Mouse (Mus musculus): Measurements from ENCODE around the gene Cpe. TPM values are rescaled to one million over a fixed set of nuclear protein-coding genes. Genes with fewer than 3 reads are reported as not detected.

Gene Cpe
- not detected in 2 replicates for total RNA-seq (2015)
- 0.33 TPM in 1 of 2 replicates, not detected in the other for total RNA-seq (2017)

DNA sequence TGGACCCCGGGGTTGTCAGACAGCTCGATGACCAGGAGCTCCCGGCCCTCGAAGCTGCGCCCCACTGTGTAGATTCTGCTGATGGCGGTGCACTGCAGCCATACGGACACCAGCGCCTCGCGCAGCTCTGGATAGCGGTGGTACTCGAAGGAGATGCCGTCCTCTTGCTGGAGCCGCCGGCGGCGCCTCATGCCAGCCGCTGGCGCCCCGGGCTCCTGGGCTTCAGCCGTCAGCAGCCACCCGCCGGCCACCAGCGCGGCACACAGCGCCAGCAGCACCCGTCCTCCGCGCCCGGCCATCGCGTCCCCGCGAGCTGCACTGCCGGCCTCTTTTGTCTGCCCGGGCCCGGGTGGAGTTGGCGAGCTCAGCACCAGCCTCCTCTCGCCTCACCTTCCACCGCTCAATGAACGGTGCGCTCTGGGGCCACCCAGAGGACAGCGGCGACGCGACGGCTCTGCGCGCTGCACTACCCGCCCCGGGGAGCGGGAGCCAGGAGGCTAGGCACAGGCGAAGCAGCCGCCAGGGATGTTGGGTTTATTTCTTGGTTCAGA lies at the start of gene Cpe:
TSS of gene Cpe (minus strand) at position 404 of the 551 bp plus-strand sequence.
- peak; percentile 43; the same call in 1 of the 2 replicates for ATAC-seq (ENCODE audit: poor library complexity, severe bottlenecking)

DNA sequence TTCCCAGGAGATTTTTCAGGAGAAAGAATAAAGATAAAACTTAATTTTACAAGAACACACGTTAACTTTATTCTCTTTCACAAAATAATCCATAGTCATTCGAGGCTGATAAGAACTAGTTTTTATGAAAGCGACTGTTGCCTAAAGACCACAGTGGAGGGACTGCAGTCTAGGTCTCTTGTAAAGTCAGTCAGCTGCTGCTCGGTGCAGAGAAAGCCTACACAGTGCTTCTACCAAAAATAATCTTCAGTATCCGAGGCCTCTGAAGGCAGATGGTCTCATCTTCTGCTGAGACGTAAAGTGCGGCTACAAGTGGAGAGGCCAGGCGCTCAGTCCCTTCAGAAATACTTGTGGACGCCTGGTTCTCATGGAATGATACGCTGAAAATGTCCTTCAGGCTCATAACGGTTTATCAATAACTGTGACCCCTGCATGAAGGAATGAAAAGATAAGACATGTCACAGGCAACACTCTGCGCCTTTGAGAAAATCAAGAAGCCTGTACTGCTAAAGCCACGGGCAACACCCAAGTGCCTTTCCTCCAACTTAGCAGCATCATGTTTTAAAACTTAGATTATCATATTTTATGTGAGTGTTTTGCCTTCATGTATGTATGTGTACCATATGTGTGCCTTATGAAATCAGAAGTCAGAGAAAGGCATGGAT lies 47.8 kb upstream of the Cpe start:
- no peak for ATAC-seq (ENCODE audit: poor library complexity, severe bottlenecking)

DNA sequence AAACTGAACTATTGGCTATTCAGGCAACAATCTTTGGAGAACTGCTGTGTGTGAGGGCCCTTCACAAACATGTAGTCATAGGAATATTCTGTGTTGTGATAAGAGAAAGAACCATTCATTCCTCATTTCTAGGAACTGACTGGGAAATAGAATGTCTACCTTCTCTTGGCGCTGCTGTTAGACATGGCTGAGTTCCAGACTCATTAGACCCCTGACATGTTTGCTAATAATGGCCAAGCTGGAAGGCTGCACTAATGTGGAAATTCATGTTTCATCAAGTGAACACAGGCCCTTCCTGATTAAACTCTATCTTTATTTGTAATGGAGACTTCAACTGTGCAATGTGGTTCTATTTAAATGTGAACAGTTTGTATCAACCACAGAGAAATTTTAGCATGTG lies 46.1 kb upstream of the Cpe start:
- ATAC-seq (ENCODE audit: poor library complexity, severe bottlenecking), result no peak

DNA sequence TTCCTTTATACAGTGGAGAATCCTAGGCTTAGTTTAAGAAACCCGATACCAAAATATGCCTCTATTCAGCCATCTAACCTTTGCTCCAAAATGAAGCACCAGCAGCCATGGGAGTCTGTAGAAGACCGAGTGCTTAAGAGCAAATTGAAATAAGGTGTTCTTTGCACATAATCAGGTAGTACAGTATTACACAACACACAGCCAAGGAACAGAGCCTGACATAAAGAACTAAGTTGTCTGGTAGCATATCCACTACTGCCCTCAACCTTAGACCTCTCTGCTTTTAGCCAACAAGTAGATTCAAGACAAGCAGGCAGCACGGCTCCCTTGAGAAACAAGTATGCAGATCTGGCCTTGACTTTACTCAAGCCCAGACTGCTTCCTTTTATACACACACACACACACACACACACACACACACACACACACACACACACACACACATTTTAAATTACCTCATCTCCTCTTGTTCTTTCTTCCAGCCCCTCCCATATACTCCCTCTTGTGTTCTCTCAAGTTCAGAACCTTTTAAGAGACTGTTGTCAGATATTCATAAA lies 44.0 kb upstream of the Cpe start:
- no peak for ATAC-seq (ENCODE audit: poor library complexity, severe bottlenecking)

DNA sequence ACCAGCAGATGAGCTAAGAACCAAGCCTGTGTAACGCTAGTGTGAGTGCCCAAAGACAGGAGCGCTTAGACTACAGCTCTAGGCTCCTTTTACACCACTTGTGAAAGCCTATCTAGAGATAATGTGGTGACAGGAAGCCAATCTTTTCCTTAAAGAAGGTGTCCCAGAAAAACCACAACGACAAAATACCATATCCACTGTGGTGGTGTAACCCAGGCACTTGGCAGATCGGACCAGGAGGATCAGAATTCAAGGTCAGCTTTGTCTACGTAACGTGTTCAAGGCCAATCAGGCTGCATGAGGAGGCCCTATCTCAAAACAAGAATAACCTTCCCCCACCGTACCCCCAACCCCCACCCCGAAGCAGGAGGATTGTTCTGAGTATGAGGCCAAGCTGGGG lies 42.3 kb upstream of the Cpe start:
- ATAC-seq (ENCODE audit: poor library complexity, severe bottlenecking), result no peak

DNA sequence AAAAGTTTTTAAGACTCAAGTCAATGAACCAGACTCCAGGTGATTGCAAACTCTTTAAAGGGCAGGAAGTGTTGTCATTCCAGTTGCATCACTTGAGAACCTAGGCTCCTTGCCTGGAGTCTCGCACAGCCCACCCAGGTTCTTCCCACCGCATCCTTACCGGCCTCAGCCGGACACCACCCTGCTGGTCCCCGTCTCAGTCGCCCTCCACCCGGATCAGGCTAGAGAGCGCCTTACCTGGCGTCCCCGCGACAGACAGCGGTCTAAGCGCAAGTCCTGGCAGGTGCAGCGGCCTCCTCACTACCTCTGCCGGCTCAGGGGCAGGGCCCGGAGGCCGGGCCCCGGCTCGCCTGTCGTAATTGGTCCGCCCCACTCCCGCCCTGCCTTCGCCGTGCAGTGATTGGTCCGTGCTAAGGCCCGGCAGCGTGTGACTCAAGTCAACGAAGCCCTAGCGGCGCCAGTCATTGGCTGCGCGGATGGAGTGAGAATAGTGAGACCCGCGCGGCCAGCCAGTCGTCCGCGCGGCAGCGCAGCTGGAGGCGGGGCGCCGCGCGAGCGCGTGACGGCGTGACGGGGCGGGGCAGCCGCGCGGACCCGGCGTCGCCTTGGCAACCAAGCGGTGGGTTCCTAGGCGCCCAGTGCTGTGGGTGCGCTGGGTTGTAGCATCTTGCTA lies 40.6 kb upstream of the Cpe start, which contains the start of gene Msmo1:
TSS of gene Msmo1 (minus strand) at position 522 of the 673 bp plus-strand sequence.
- ATAC-seq (ENCODE audit: poor library complexity, severe bottlenecking), result peak; percentile 96

DNA sequence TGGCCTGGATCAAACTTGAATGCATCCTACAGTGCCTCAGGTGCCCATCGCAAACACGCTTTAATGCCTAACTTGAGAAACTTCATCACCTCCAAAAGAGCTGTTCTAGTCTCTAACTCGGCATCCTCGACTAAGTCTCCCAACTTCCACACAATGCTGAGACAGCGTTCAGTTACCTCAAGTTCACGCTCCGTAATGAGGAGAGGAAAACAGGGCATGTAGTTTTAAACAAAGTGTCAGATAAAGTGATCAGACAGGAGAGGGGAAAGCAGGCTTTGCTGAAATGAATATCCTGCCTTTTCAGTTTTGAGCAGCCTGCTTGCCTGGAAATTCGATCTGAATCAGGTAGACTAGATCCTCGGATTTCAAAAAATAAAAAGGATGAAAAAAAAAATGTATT lies 39.7 kb upstream of the Cpe start:
- no peak for ATAC-seq (ENCODE audit: poor library complexity, severe bottlenecking)

DNA sequence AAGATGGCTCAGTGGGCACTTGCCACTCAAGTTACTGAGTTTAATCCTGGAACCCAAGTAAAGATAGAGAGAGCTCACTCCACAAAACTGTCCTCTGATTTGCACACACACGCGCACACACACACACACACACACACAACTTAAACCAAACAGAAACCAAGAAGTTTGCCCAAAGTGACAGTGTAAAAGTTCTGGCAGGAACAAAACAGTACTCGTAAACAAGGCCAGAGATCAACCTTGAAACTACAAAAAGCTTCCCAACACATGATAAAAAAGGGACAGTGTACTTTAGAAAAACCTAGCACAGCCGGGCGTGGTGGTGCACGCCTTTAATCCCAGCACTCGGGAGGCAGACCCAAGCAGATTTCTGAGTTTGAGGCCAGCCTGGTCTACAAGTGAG lies 35.3 kb upstream of the Cpe start:
- ATAC-seq (ENCODE audit: poor library complexity, severe bottlenecking), result no peak

DNA sequence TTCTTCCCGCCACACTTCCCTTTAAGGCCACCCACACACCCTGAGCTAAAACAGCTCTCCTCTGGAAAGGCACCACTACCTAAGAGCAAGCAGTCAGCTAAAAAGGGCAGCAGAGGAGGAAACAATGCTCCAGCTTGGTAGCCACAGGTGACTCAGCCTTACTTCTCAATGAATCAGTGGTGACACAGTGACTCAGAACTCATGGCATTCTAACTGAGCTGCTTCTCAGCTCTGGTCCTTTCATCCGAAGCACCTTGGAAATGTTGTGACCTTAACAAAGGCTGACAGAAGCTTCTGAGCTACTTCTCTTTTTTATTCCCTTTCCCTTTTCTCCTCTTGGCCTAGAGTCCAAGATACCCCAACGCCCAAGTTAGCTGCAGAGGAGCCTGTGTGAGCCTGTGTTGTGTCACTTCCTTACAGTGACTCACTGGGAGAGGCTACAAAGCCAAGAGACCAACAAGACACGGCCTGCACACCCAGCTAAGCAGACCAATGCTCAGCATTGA lies 33.4 kb upstream of the Cpe start:
- peak; percentile 97 for ATAC-seq (ENCODE audit: poor library complexity, severe bottlenecking)

DNA sequence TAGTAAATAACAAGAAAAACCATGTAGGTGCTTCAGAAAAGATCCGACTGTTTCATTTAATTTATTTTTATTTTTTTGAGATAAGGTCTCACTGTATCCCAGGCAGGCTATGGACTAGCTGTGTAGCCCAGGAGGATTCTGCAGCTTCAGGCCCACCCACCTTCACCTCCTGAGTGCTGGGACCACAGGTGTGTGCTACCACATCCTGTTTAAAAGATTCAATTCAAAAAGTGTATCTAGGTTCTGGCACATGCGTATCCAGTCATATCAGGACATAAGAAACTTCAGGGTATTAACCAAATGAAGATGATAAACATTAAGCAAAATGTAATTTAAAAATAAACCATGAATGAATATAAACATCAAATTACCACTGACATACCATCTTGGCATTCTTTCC lies 30.4 kb upstream of the Cpe start:
- no peak for ATAC-seq (ENCODE audit: poor library complexity, severe bottlenecking)

DNA sequence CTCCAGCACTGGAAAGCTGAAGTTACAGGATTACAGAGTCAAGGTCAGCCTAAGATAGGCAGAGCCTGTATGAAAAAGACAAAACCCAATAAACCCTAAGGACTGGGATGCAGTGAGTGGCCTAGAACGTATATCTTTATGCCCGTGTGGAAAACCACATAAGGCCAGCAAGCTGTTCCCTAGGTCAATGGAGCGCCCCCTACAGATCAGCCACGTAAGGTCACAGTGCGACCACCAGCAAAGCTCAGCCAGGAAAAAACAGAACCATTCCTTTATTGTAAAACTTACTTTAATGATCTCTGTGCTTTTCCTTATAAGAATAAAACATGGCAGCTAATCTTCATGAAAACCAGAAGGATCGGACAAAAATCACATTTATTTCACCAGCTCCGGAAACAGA lies 25.0 kb upstream of the Cpe start:
- ATAC-seq (ENCODE audit: poor library complexity, severe bottlenecking), result no peak

DNA sequence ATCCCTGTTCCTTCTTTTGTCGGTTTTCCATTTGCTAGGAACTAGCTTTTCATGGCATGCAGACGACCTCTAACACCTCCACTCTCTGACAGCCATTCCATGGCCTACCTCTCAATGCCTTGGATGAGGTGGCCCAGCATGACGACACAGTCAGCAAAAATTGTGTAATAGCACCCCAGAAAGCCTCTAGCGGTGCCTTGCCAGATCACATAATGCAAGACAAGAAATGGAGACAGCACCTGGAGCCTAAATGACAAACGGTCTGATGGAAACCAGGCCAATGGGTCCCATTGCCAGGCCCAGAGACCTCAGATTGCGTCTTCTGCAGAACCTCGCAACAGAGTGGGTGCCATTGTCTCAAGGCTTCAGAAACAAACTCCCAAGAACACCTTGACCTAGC lies 19.6 kb upstream of the Cpe start:
- no peak for ATAC-seq (ENCODE audit: poor library complexity, severe bottlenecking)

DNA sequence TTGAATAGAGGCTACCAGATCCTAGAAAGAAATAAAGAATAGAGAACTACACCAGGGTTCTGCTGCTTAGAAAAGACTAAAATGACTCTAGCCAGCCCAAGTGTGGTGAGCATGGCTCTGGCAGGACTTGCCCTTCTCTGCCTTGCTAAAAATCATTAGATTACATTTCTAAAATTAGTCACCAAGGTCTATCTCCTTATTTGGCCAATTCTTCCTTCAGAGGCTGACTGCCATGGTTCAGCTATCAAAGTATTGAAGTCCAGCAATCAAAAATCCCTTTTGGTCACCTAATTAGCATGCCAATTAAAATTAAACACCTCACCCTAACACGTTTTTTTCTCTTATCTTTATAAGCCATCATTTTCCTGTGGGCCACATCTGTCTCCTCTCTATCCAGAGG lies 18.7 kb upstream of the Cpe start:
- no peak for ATAC-seq (ENCODE audit: poor library complexity, severe bottlenecking)

DNA sequence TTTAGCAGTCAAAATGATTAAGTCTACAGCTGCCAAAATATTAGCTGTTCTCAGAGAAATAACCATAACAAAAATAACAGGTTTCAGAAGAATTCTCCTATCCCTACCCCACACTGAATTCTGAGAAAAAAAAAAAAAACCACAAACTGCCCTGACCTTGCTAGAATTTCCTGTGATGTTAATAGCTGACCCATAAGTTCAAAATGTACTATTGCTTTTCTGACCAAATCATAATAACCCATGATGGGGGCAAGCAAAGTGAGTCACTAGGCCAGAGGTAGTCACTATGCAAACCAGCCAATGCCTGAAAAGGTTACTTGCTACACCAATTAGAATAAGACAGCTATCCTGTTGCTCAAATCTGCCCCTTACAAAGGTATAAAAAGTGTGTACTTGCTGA lies 14.6 kb upstream of the Cpe start:
- no peak for ATAC-seq (ENCODE audit: poor library complexity, severe bottlenecking)

DNA sequence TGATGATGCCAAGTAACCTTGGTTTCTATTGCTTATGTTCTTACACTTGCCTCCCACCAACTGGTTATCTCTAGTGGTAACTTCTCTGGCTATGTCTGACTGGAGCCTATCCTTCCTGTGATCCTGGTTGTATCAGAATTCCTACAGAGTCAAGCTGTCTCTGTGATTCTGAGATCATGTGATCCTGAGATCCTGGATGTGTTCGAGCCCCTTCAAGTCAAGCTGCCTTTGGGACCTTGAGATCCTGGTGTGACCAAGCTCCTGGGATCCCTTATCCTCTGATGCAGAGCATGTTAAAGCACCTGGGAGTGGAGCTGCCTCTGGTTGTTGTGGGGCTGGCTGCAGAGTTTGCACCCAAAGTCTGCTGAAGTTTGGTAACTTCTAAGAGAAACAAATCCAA lies 10.3 kb upstream of the Cpe start:
- no peak for ATAC-seq (ENCODE audit: poor library complexity, severe bottlenecking)

DNA sequence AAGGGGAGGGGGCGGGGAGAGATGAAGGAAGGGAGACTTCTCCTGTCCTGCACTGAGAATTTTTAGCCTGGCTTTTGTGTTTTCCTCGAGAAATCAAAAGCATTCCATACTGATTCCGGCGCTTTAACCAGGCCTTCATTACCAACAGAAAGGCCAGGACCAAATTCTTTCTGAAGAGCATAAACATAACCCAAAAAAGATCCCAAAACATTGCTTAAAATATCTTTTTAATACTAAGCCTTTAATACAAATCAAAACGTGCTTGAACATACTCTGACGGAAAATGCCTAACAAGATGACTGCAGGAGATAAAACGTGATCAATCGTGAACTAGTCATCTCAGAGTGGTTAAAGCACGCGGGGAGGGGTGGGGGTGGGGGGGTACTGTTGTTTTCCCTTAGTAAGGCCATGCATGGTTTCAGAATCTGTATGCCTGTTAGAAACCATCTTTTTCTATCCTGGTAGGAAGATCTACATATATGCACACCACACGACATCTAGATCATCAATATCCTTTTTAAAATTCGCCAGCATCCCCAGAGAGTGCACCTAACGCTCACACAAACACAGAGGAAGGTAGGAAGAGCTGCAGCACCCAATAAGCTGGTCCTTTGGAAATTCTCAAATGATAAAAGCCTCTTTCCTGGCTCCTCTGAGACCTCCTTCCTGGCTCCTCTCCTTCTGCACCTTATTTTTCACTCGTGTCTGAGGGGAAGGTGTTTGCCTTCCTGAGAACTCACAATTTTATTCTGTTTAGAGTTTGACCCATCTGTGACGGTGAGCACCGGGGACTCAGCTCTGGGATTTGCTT lies 1.1 kb downstream of the Cpe start:
- no peak for ATAC-seq (ENCODE audit: poor library complexity, severe bottlenecking)

DNA sequence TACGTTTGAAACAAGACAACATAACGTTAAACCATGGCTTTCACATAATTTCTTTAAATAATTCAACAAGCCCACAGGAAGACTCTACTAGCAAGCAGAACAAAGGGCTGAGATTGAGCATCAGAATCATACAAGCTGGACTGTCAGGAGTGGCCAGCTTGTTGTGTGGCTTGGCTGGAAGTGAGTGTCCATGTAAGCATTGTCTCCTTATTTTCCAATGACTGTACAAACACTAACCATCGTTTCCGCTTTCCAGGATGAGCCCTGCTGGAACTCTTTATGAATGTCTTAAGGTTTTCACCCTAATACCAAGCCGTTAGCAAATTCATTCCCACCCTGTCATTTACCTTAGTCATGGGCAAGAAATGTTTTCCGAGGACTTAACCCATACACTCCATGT lies 2.0 kb downstream of the Cpe start:
- ATAC-seq (ENCODE audit: poor library complexity, severe bottlenecking), result no peak

DNA sequence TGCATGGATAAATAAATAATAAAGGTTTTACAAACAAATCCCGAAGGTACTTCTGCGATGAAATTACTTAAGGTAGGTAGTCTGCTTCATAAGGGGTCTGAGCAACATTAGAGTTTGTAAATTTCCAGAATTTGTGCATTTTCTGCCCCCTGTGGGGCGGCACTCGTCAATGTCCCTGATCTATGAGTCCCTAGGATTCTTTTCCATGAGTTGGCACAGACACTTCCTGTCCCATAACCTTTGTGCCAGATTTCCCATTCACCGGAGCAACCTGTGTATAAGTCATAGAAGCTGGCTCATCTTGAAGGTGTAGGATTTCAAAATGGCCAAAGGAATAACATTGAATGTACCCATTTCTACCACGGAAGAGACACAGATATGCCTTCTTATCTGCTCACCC lies 2.5 kb downstream of the Cpe start:
- ATAC-seq (ENCODE audit: poor library complexity, severe bottlenecking), result no peak

DNA sequence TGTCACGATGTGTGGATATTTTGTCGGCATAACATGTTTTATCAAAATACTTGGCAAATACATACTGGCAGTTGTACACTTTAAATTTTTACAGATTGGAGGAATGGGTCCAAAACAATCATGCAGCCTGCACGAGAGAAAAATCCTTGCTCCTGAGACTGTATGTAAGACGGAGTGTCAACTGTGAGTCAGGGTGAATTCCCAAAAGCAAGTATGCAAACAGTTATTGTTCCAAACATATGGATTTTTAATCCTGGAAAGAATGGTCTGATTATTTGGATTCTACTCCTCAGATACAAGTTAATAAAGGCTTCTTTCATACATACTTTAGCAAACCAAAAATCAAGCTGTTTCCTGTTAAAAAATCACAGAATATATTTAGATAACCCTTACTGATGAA lies 4.1 kb downstream of the Cpe start:
- no peak for ATAC-seq (ENCODE audit: poor library complexity, severe bottlenecking)

DNA sequence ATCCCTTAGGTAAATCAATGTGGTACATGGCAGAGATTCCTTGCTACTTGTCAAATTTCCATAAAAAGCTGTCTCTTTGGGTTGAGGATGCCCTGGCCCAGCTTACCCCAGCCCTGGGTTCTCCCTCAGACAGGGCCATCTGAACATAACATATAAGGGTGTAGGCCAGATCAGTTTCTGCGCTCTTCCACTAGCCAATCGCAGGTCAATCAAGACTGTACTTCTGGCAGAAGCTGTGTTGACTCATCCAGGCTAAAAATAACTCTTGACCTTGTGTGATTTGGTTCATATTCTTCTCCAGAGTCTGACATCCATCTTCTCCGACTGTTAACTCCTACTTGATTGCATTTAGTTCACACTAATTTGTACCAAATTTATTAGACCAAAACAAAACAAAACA lies 4.7 kb downstream of the Cpe start:
- ATAC-seq (ENCODE audit: poor library complexity, severe bottlenecking), result no peak

DNA sequence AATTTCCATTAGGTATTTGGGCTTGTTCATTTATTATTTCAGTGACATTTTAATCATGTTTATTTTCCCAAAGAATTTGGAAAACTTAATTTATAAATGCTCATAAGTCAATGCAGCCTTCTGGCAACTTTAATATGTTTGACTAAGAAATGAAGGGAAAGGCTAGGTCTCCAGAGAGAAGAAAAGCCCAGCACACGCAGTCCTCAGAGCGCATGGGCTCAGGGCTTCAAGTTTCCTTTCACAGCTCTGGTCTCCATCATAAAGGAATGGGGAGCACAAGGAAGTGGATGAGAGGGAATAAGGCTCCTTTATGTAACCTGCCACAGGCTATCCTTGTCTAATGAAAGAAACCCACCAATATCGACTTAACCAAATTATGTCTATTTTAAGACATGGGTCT lies 10.4 kb downstream of the Cpe start:
- ATAC-seq (ENCODE audit: poor library complexity, severe bottlenecking), result no peak
